Mouse (Mus musculus) kidney, postnatal 0 days (tissue): ENCODE data around the gene Nudt9. TPM values are rescaled to one million over a fixed set of nuclear protein-coding genes. Genes with fewer than 3 reads are reported as not detected.

Experiments used
- ATAC-seq: fragments of 200-750 bp; cut with Nextera tagmentation; replicated peaks from 2 replicates; pipeline ENCODE4 v1.8.0; 2017; ENCODE audit warnings: low read depth, moderate number of reproducible peaks, moderate TSS enrichment, moderate library complexity; ENCODE audit not compliant: low FRiP score
- DNase-seq: peaks from one replicate; pipeline ENCODE4 v3.0.0-alpha.2; 2016; ENCODE audit warnings: low spot score
- H3K27ac ChIP-seq: fragments of 300-500 bp; sonication (generic); 2 replicates; pipeline ENCODE4 v1.5.1; 2014; ENCODE audit warnings: mild to moderate bottlenecking
- H3K27me3 ChIP-seq: fragments of 300-500 bp; sonication (generic); 2 replicates; pipeline ENCODE4 v1.6.1; 2014; ENCODE audit warnings: low read length, mixed read lengths; ENCODE audit not compliant: insufficient read depth
- H3K36me3 ChIP-seq: fragments of 300-500 bp; sonication (generic); 2 replicates; pipeline ENCODE4 v1.6.1; 2014; ENCODE audit warnings: low read length, mixed read lengths; ENCODE audit not compliant: insufficient read depth
- H3K4me1 ChIP-seq: fragments of 300-500 bp; sonication (generic); replicated peaks from 2 replicates; pipeline ENCODE4 v1.6.1; 2014; ENCODE audit warnings: antibody characterized with exemption, low read length, mixed read lengths; ENCODE audit not compliant: insufficient read depth
- H3K4me2 ChIP-seq: fragments of 300-500 bp; sonication (generic); 2 replicates; pipeline ENCODE4 v1.6.1; 2014; ENCODE audit warnings: mild to moderate bottlenecking, low read length, moderate library complexity, mixed read lengths
- H3K4me3 ChIP-seq: fragments of 300-500 bp; sonication (generic); replicated peaks from 2 replicates; pipeline ENCODE4 v1.5.1; 2014; ENCODE audit warnings: low read depth, low read length
- H3K9ac ChIP-seq: fragments of 300-500 bp; sonication (generic); 2 replicates; pipeline ENCODE4 v1.6.1; 2014; ENCODE audit warnings: low read depth, low read length
- H3K9me3 ChIP-seq: fragments of 300-500 bp; sonication (generic); replicated peaks from 2 replicates; pipeline ENCODE4 v1.6.1; 2016; ENCODE audit warnings: low read length, inconsistent platforms, mixed read lengths
- CTCF ChIP-seq: IDR thresholded peaks from 2 replicates; pipeline ENCODE4 v1.5.1; 2016; ENCODE audit warnings: antibody characterized with exemption, low read depth, mild to moderate bottlenecking, moderate library complexity
- WGBS: fragments of 180-500 bp; shearing (Covaris S2); extraction: QIAGEN DNeasy Blood & Tissue Kit; methylation state at CpG from one replicate; pipeline ENCODE4 v1.1.7; 2014; 5-methylcytosine and 5-hydroxymethylcytosine counted together
- polyA plus RNA-seq: library from polyadenylated mRNA; unstranded; fragments of >200 nt; fragmentation: Nextera tagmentation; extraction: Ambion mirVana; gene quantifications from 2 replicates; pipeline ENCODE4 v1.2.1, GENCODE M21; 2015

Nudt9 gene
- polyA plus RNA-seq, 1 experiment from 2014 or later: 65.1 TPM

GRCm38 (mm10) chr5:104003955-104004354 is 42.2 kb upstream of the Nudt9 start:
- Histone ChIP-seq H3K4me1 (no peaks in the 10 kb centered on the region; the same call in 1 of the 2 replicates), H3K36me3 (peaks cover 17% of the 10 kb centered on the region; the same call in 1 of the 2 replicates), H3K4me2 (no peak overlapping the region), H3K27me3 (no peaks in the 10 kb centered on the region), H3K27ac (no peak overlapping the region), H3K9me3 (no peaks in the 10 kb centered on the region), H3K4me3 (no peak overlapping the region), H3K9ac (no peak overlapping the region)
- WGBS: 86% methylated on average over 2 of the region's 2 CpGs
- no peak for ATAC-seq
- no peak for TF ChIP-seq CTCF
- DNase-seq: no peak

GRCm38 (mm10) chr5:104006811-104007210 is 39.3 kb upstream of the Nudt9 start:
- Histone ChIP-seq H3K27me3 (no peaks in the 10 kb centered on the region), H3K4me1 (no peaks in the 10 kb centered on the region; the same call in 1 of the 2 replicates), H3K9me3 (no peaks in the 10 kb centered on the region), H3K9ac (no peak overlapping the region), H3K27ac (no peak overlapping the region), H3K4me2 (no peak overlapping the region), H3K36me3 (peaks cover 15% of the 10 kb centered on the region; the same call in 1 of the 2 replicates), H3K4me3 (no peak overlapping the region)
- 82% methylated on average over 3 of the region's 3 CpGs for WGBS
- ATAC-seq (no peak), DNase-seq (no peak)
- TF ChIP-seq CTCF: no peak

DNA sequence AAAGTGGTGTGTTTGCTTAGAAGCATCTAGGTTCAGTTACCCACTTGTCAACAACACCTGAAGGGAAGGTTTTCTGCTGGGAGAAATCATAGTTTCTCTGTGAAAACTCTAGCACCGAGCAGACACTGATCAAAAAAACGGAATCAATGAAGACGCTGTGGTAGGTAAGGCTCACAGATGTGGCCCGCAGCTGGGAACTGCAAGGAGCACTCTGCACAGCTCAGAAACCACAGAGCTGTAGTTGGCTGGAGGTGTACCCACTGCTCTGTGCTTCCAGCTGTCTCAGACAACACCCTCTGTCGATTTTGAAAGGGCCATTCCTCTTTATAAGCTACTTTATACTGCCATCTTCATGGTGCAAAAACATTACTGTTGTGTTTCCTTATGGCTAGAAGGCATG is 38.3 kb upstream of the Nudt9 start:
- 75% methylated on average over 5 of the region's 5 CpGs for WGBS
- no peak overlapping the region for H3K4me2 ChIP-seq
- no peaks in the 10 kb centered on the region for H3K27me3 ChIP-seq
- H3K4me3 ChIP-seq: no peak overlapping the region
- no peak for DNase-seq
- no peak overlapping the region for H3K9ac ChIP-seq
- no peaks in the 10 kb centered on the region for H3K9me3 ChIP-seq
- peaks cover 12% of the 10 kb centered on the region; the same call in 1 of the 2 replicates for H3K36me3 ChIP-seq
- no peak for TF ChIP-seq CTCF
- no peak for ATAC-seq
- H3K4me1 ChIP-seq: no peaks in the 10 kb centered on the region; the same call in 1 of the 2 replicates
- H3K27ac ChIP-seq: no peak overlapping the region

DNA sequence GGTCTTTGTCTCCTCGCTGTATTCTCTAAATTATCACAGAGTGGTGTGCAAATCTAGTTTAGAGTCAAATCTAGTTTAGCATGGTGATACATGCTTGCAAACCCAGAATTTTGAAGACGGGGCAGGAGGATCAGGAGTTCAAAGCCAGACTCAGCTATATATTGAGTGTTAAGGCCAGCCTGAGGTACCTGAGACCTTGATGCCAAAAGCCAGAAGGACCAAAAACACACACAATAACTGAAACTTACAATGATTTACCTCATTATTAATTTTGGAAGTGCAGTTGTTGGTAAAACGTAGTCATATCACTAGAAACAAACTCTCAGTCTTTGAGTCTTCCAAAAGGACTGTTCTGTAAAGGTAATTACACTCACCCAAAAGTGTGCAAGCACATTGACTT is 36.7 kb upstream of the Nudt9 start:
- no peak for TF ChIP-seq CTCF

GRCm38 (mm10) chr5:104010261-104010660 is 35.8 kb upstream of the Nudt9 start:
- WGBS: 85% methylated on average over 7 of the region's 7 CpGs

More for the DNA sequence above, 36.7 kb upstream of the Nudt9 start:
- H3K9me3 ChIP-seq: no peaks in the 10 kb centered on the region
- 92% methylated on average over 3 of the region's 3 CpGs for WGBS
- H3K27ac ChIP-seq: no peak overlapping the region
- no peak overlapping the region for H3K4me2 ChIP-seq
- H3K4me1 ChIP-seq: no peaks in the 10 kb centered on the region
- ATAC-seq (no peak), DNase-seq (no peak)
- no peaks in the 10 kb centered on the region for H3K27me3 ChIP-seq
- peaks cover 12% of the 10 kb centered on the region; the same call in 1 of the 2 replicates for H3K36me3 ChIP-seq
- no peak overlapping the region for H3K4me3 ChIP-seq
- H3K9ac ChIP-seq: no peak overlapping the region

GRCm38 (mm10) chr5:104011419-104011818 is 34.7 kb upstream of the Nudt9 start:
- no peak overlapping the region for H3K4me3 ChIP-seq
- no peaks in the 10 kb centered on the region for H3K9me3 ChIP-seq
- H3K36me3 ChIP-seq: peaks cover 15% of the 10 kb centered on the region
- H3K4me2 ChIP-seq: no peak overlapping the region
- no peak for TF ChIP-seq CTCF
- no peak overlapping the region for H3K27ac ChIP-seq
- no peak for ATAC-seq
- H3K9ac ChIP-seq: no peak overlapping the region
- no peaks in the 10 kb centered on the region for H3K27me3 ChIP-seq
- DNase-seq: no peak
- no peaks in the 10 kb centered on the region for H3K4me1 ChIP-seq

More at GRCm38 (mm10) chr5:104010261-104010660, 35.8 kb upstream of the Nudt9 start:
- DNase-seq (no peak), ATAC-seq (no peak)
- Histone ChIP-seq H3K27ac (no peak overlapping the region), H3K36me3 (peaks cover 12% of the 10 kb centered on the region; the same call in 1 of the 2 replicates), H3K9ac (no peak overlapping the region), H3K4me1 (no peaks in the 10 kb centered on the region), H3K9me3 (no peaks in the 10 kb centered on the region), H3K4me2 (no peak overlapping the region), H3K27me3 (no peaks in the 10 kb centered on the region), H3K4me3 (no peak overlapping the region)
- TF ChIP-seq CTCF: no peak
